Mouse (Mus musculus) lung, postnatal 4 days (tissue): ENCODE results near the gene Ccdc18.
A peak's percentile ranks its signal among the peaks of the same experiment; 100 is the strongest.
"Not testable (repeated sequence)": the region's sequence is repeated elsewhere in the genome, so short reads cannot be mapped to it uniquely, and the experiment has no call there.

ENCODE experiments used
- DNase-seq, 2 experiments: peaks; one replicate each; pipeline ENCODE4 v3.0.0; 2021

The Ccdc18 gene

GRCm38 (mm10) chr5:108263785-108264184 lies 131.1 kb downstream of the Ccdc18 start:
- not testable (repeated sequence) for DNase-seq

DNA sequence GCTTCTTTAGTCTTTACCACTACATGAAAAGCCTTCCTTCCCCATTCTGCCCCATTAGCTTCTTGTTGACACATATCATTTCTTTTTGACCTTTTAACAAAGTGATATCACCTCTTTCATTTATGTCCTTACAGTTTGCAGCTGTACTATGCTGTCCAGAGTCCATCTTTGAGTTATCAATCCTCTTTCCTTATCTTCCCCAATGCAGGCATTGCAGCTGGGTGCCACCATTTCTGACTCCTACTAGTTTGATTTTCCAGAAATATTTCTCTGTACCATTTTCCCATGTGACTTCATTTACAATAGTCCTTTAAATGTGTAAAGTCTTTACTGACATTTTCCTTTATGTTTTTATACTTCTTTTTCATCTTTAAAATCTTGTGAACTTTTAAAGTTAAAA lies 134.3 kb downstream of the Ccdc18 start:
- DNase-seq = no peak

- peak; percentile 90 to 93 for DNase-seq
Observed at GRCm38 (mm10) chr5:108268127-108269062, 135.7 kb downstream of the Ccdc18 start, which contains the start of gene Dr1. Gene Dr1, plus strand, starts transcription at chr5:108268897.

- no peak for DNase-seq
Observed at GRCm38 (mm10) chr5:108269063-108269810, 136.6 kb downstream of the Ccdc18 start.

DNA sequence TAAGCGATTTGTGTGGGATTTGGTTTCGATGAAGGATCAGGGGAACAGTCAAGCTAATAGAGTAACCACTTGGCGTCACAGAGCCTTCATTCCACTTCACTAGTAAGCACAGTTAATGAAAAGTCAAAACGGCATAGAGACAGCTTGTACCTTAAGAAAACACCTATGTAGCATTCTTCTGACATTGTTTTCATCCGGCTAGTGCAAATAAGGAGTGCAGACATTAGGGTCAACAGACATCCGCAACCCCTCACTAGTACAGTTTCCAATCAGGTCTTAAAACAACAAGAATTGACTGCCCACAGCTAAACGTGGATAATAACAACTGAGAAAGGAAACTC lies 137.1 kb downstream of the Ccdc18 start:
- DNase-seq = no peak

- DNase-seq = no peak
Observed at GRCm38 (mm10) chr5:108270415-108270814, 137.7 kb downstream of the Ccdc18 start.

- DNase-seq = not testable (repeated sequence)
Observed at GRCm38 (mm10) chr5:108271345-108271744, 138.7 kb downstream of the Ccdc18 start.
